Mouse (Mus musculus) embryonic facial prominence, embryonic 12.5 days (tissue): Measurements from ENCODE around the gene Fggy. TPM values are rescaled to one million over a fixed set of nuclear protein-coding genes. Genes with fewer than 3 reads are reported as not detected.
A peak's percentile ranks its signal among the peaks of the same experiment; 100 is the strongest.

Experiments
- ATAC-seq: fragments of 200-750 bp; cut with Nextera tagmentation; 2 replicates; pipeline ENCODE4 v1.8.0; 2017; ENCODE audit not compliant: insufficient number of reproducible peaks, insufficient read depth, low FRiP score, low TSS enrichment
- H3K27ac ChIP-seq: fragments of 300-500 bp; sonication (generic); 2 replicates; pipeline ENCODE4 v1.5.1; 2016; ENCODE audit warnings: mild to moderate bottlenecking
- H3K27me3 ChIP-seq: fragments of 300-500 bp; sonication (generic); 2 replicates; pipeline ENCODE4 v1.6.1; 2016; ENCODE audit warnings: mild to moderate bottlenecking, moderate library complexity
- H3K36me3 ChIP-seq: fragments of 300-500 bp; sonication (generic); 2 replicates; pipeline ENCODE4 v1.6.1; 2016; ENCODE audit warnings: mild to moderate bottlenecking
- H3K4me1 ChIP-seq: fragments of 300-500 bp; sonication (generic); 2 replicates; pipeline ENCODE4 v1.6.1; 2016
- H3K4me2 ChIP-seq: fragments of 300-500 bp; sonication (generic); replicated peaks from 2 replicates; pipeline ENCODE4 v1.6.1; 2016; ENCODE audit warnings: mild to moderate bottlenecking, moderate library complexity
- H3K4me3 ChIP-seq: fragments of 300-500 bp; sonication (generic); 2 replicates; pipeline ENCODE4 v1.5.1; 2016; ENCODE audit warnings: mild to moderate bottlenecking
- H3K9ac ChIP-seq: fragments of 300-500 bp; sonication (generic); 2 replicates; pipeline ENCODE4 v1.6.1; 2016; ENCODE audit warnings: mild to moderate bottlenecking, moderate library complexity
- H3K9me3 ChIP-seq: fragments of 300-500 bp; sonication (generic); 2 replicates; pipeline ENCODE4 v1.6.1; 2016; ENCODE audit warnings: mild to moderate bottlenecking, moderate library complexity
- WGBS: fragments of 180-500 bp; shearing (Covaris S2); methylation state at CpG from one replicate; pipeline ENCODE4 v1.1.7; 2016; 5-methylcytosine and 5-hydroxymethylcytosine counted together
- polyA plus RNA-seq: library from polyadenylated mRNA; unstranded; fragments of >200 nt; fragmentation: Nextera tagmentation; extraction: Ambion mirVana; gene quantifications from 2 replicates; pipeline ENCODE4 v1.2.1, GENCODE M21; 2016

Gene Fggy
- polyA plus RNA-seq, 1 experiment from 2014 or later, result 9.4 TPM

DNA sequence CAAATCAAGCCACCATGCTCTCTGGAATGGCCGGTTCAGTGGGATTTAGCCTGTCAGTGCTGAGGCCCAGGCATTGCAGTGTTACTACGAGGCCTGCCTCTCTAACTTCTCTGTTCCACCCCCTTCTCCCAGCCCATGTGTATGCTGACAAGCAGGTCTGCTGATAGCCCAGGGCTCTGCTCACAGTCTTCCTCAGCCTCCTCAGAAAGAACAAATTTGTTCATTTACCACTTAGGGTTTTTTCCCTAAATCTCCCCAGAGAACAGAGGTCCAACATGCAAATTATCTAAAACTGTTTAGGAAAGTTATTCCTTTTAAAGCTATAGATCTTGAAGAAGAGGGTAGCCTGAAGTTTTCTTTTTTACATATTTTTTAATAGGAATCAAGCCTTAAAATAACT lies 179.4 kb downstream of the Fggy start:
- H3K4me1 ChIP-seq, result peaks cover 11% of the 10 kb centered on the region
- H3K36me3 ChIP-seq, result no peaks in the 10 kb centered on the region
- no peaks in the 10 kb centered on the region for H3K27me3 ChIP-seq
- H3K9me3 ChIP-seq, result no peaks in the 10 kb centered on the region
- WGBS, result 45% methylated on average over 2 of the region's 2 CpGs
- ATAC-seq, result no peak
- H3K4me3 ChIP-seq, result no peak overlapping the region
- H3K27ac ChIP-seq, result no peak overlapping the region
- H3K4me2 ChIP-seq, result no peak overlapping the region
- H3K9ac ChIP-seq, result no peak overlapping the region

DNA sequence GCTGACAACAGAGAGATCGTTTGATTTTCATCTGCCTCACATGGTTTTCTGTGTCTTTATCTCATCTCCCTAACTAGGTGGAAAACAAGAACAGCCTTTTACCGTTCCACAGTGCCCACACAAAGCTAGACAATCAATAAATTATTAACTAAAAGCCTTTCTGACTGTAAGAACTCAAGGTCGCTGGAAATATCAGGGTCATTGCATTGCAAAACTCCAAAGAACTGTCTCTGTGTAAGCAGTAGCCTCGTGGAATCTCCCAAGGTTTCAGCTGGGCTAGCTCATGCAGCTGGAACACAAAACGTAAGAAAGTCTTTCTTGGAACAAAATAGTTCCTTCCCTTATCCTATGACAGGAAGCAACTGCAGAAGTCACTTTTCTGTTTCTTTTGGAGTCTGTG lies 180.9 kb downstream of the Fggy start:
- H3K27ac ChIP-seq, result 0 out of 2 replicates have a peak overlapping the region, but pooled peaks have one; percentile 23
- no peak overlapping the region for H3K4me2 ChIP-seq
- WGBS, result 39% methylated on average over 5 of the region's 5 CpGs
- no peaks in the 10 kb centered on the region for H3K9me3 ChIP-seq
- H3K9ac ChIP-seq, result no peak overlapping the region
- no peaks in the 10 kb centered on the region for H3K27me3 ChIP-seq
- no peaks in the 10 kb centered on the region for H3K36me3 ChIP-seq
- no peak for ATAC-seq
- H3K4me1 ChIP-seq, result peaks cover 11% of the 10 kb centered on the region
- H3K4me3 ChIP-seq, result no peak overlapping the region

DNA sequence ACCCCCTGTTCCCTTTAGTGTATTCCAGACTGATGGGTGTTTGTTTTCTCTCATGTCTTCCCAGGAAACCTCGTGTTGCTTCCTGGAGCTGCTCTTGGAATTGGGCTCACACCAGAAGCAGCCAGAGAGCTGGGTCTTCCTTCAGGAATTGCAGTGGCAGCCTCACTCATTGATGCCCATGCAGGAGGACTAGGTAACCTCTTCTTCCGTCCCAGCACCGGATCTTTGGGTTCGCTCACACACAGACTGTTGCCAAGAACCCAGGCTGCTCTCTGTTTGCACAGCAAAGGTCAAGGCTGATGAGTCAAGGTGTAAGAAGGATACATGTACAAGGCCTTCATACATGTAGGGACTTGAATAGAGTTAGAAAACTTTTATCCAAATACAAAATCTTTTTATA lies 181.4 kb downstream of the Fggy start:
- no peak for ATAC-seq
- no peaks in the 10 kb centered on the region for H3K9me3 ChIP-seq
- H3K27ac ChIP-seq, result 0 out of 2 replicates have a peak overlapping the region, but pooled peaks have one; percentile 9
- 63% methylated on average over 4 of the region's 4 CpGs for WGBS
- no peak overlapping the region for H3K4me3 ChIP-seq
- H3K9ac ChIP-seq, result no peak overlapping the region
- no peak overlapping the region for H3K4me2 ChIP-seq
- peaks cover 8% of the 10 kb centered on the region for H3K4me1 ChIP-seq
- H3K36me3 ChIP-seq, result no peaks in the 10 kb centered on the region
- no peaks in the 10 kb centered on the region for H3K27me3 ChIP-seq

DNA sequence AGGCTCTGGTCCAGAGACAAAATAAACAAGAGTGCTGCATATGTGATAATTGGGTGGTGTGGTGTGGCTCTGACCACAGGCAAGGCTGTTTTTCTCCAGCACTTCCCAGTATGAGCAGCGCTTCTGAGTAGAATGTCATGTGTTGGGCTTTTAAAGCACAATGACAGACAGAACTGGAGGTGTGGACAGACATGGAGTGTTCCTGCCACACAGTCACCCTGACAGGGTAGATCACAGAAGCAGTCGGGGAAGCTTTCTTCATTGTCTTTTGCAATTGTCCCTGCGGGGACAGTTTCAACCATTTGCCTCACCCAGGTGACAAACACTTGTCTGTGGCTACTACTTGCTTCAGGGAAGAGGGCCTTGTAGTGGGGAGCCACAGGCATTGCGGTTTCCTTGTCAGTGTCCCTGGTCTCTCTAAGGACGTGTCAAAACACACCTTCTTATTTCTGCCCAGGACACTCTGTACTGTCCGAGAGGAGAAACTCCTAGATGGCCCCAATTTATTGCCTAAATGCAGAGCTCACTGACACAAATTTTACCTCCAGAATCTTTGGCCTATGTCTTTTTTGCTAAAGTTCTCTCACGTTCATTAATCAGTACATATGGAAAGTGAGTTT lies 183.9 kb downstream of the Fggy start:
- Histone ChIP-seq H3K9ac (no peak overlapping the region), H3K4me1 (peaks cover 12% of the 10 kb centered on the region; the same call in 1 of the 2 replicates), H3K36me3 (no peaks in the 10 kb centered on the region), H3K4me2 (no peak overlapping the region), H3K27me3 (no peaks in the 10 kb centered on the region), H3K27ac (no peak overlapping the region), H3K4me3 (no peak overlapping the region), H3K9me3 (no peaks in the 10 kb centered on the region)
- no peak for ATAC-seq
- 72% methylated on average over 7 of the region's 7 CpGs for whole genome bisulfite sequencing

DNA sequence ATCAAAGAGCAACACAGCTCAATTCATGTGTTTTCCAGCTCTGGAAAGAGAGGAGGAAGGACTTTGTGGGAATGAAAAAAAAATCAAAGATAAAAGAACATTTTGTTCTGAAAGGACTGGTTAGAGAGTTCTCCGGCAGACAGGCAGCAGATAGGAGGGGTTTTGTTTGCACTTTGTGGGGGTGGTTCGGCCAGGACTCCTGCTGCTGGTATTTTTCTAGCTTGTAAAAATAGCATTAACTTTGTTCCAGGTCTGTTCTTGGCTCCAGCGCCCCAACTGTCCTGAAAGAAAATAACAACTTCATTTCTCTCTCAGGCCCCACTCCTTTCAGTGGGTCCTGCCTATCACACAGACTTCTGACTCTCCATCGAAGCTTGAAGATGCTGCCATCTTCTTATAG lies 185.7 kb downstream of the Fggy start:
- no peaks in the 10 kb centered on the region for H3K9me3 ChIP-seq
- no peak overlapping the region for H3K4me3 ChIP-seq
- no peak for ATAC-seq
- H3K27ac ChIP-seq, result no peak overlapping the region
- peaks cover 16% of the 10 kb centered on the region; the same call in 1 of the 2 replicates for H3K4me1 ChIP-seq
- H3K9ac ChIP-seq, result no peak overlapping the region
- 39% methylated on average over 4 of the region's 4 CpGs for WGBS
- no peaks in the 10 kb centered on the region for H3K36me3 ChIP-seq
- no peaks in the 10 kb centered on the region for H3K27me3 ChIP-seq
- H3K4me2 ChIP-seq, result no peak overlapping the region

DNA sequence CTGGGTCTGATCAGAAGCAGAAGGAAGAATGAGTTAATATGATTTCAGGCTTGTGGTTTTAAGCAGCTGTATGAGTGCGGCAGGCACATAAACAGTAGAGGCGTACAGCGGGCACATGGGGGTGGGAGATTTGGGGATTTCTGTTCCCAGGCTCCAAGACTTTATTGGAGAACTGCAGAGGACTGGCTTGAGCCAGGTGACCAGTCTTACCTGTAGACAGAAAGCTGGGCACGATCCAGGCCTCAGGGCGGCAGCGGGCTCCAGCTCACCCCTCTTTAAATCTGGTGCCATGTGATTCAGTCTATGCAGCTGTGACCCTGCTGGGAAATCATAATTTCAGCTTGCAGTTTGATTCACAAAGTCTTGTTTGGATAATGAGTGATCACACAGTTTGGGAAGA lies 189.6 kb downstream of the Fggy start:
- Histone ChIP-seq H3K4me2 (no peak overlapping the region), H3K27ac (0 out of 2 replicates have a peak overlapping the region, but pooled peaks have one; percentile 17), H3K36me3 (no peaks in the 10 kb centered on the region), H3K27me3 (no peaks in the 10 kb centered on the region), H3K9me3 (no peaks in the 10 kb centered on the region), H3K9ac (no peak overlapping the region), H3K4me3 (no peak overlapping the region), H3K4me1 (peaks cover 14% of the 10 kb centered on the region; the same call in 1 of the 2 replicates)
- 0 out of 2 replicates have a peak, but pooled peaks have one; percentile 10 for ATAC-seq
- WGBS, result 75% methylated on average over 6 of the region's 6 CpGs

DNA sequence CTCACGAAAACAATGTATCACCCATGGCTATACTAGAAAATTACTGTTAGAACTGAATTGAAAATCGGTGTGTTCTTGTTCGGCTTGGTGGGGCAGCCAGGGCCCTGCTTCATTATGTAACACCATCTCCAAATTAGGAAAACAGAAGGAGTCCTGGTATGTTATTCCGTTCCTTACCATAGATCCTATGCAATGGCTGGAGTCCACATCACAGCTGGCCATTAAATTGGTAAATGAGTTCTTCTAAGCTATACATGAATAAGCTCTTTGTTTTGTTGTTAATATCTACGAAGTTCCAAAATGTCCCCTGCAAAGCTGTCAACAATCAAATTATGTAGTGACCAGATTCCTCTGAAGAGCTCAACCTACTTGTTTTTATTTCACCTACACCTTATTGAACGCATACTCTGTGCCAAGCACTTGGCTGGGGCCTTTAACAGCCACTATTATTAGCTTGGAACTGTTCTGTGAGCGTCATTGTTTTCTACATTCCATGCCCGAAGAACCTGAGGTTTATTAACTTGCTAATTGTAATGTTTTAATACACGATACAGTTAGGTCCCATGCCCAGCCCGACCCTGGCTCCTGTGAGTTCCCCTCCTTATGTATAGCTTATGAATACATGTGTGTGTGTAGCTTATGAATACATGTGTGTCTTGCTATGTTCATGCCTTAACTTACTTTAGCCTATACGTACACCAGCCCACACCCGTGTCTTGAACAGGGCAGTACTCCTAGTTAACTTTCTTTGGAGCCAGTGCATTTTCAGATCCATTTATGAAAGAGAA lies 190.3 kb downstream of the Fggy start:
- no peaks in the 10 kb centered on the region for H3K36me3 ChIP-seq
- H3K4me3 ChIP-seq, result no peak overlapping the region
- H3K4me1 ChIP-seq, result peaks cover 14% of the 10 kb centered on the region; the same call in 1 of the 2 replicates
- no peak overlapping the region for H3K4me2 ChIP-seq
- H3K27me3 ChIP-seq, result no peaks in the 10 kb centered on the region
- H3K9ac ChIP-seq, result no peak overlapping the region
- no peak for ATAC-seq
- H3K27ac ChIP-seq, result no peak overlapping the region
- WGBS, result 80% methylated on average over 12 of the region's 12 CpGs
- H3K9me3 ChIP-seq, result no peaks in the 10 kb centered on the region

DNA sequence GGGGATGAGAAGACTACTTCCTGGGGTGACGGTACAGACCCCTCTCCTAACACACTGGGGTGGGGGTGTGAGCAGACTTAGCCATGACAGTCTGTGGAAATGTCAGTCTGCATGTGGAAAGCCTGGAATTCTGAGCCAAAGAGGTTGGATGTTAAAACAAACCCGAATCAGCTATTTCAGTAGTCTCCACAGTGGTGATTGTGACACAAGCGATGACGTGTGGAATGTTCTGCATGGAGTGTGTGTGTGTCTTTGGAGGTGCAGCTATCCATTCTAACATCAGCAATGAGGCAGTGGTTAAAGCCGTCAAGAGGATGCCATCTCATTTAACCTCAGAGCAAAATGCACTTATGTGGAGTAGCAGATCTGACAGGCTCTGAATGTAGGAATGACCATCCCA lies 192.9 kb downstream of the Fggy start:
- H3K9ac ChIP-seq, result no peak overlapping the region
- H3K27me3 ChIP-seq, result no peaks in the 10 kb centered on the region
- H3K4me1 ChIP-seq, result peaks cover 4% of the 10 kb centered on the region; the same call in 1 of the 2 replicates
- no peaks in the 10 kb centered on the region for H3K9me3 ChIP-seq
- no peak overlapping the region for H3K4me3 ChIP-seq
- H3K27ac ChIP-seq, result no peak overlapping the region
- 87% methylated on average over 5 of the region's 5 CpGs for whole genome bisulfite sequencing
- no peak overlapping the region for H3K4me2 ChIP-seq
- no peak for ATAC-seq
- H3K36me3 ChIP-seq, result no peaks in the 10 kb centered on the region

DNA sequence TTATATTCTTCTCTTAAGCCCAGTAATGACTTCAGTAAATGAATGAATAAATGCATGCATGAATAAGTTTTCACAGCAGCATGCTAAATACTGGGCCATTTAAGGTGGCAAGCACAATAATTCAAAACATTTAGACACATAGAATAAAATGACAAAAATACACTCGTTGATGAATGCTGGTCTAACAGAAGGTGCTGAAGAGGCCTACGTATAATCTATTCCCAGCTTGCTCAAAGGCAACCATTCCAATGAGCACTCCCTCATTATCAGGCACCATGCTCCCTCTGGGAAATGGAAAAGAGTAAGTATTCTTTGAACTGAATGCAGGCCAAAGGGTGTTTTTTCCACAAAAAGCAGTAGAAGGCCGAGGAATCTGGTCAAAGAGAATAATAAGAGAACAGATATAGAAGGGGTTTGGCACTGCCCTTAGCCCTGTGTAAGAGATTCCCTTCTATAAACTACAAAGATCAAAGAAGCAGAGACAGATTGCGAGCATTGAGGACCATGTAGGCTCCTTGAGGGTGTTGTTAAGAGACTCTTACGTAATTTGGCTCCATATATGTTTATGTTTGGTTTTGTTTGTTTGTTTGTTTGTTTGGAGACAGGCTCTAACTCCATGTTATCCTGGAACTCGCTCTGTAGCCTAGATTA lies 195.4 kb downstream of the Fggy start:
- no peaks in the 10 kb centered on the region for H3K4me1 ChIP-seq
- no peak overlapping the region for H3K4me3 ChIP-seq
- WGBS, result 81% methylated on average over 6 of the region's 6 CpGs
- no peak for ATAC-seq
- no peaks in the 10 kb centered on the region for H3K36me3 ChIP-seq
- H3K27ac ChIP-seq, result no peak overlapping the region
- no peaks in the 10 kb centered on the region for H3K9me3 ChIP-seq
- no peak overlapping the region for H3K4me2 ChIP-seq
- no peak overlapping the region for H3K9ac ChIP-seq
- H3K27me3 ChIP-seq, result no peaks in the 10 kb centered on the region

DNA sequence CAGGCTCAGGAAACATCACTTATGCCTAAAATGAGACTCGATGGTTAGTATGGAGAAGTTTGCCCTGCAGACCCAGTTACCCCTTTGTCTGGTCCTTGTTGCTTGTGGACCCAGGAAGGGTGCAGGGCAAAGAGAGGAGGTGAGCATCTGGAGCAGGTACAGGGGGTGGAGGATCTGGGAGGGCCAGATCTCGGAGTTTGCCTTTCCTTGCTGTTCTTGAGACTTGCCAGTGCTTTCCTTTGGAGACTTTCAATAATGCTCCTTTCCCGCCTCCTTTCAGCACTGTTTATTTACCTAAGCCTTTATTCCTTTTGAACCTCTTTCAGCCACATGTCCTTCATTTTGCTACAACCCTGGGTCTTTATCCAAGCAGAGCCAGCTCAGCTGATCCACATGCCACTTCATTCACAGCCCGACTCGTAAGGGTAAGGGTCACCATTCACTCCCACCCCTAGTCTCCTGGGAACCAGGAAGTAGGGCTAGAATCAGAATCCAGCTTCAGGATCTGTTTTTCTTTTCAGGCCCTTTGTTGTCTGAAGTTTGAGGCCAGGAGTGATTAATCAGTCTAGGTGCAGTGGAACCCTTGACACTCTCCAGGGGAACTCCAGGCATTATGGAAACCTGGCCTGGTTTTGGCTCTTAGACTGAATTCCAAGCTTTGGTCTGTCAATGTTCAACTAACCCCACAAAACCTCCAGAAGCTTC lies 201.9 kb downstream of the Fggy start:
- Histone ChIP-seq H3K4me1 (peaks cover 6% of the 10 kb centered on the region; the same call in 1 of the 2 replicates), H3K4me2 (no peak overlapping the region), H3K9me3 (no peaks in the 10 kb centered on the region), H3K36me3 (no peaks in the 10 kb centered on the region), H3K9ac (no peak overlapping the region), H3K4me3 (no peak overlapping the region), H3K27me3 (no peaks in the 10 kb centered on the region), H3K27ac (no peak overlapping the region)
- 41% methylated on average over 5 of the region's 5 CpGs for WGBS
- ATAC-seq, result no peak

DNA sequence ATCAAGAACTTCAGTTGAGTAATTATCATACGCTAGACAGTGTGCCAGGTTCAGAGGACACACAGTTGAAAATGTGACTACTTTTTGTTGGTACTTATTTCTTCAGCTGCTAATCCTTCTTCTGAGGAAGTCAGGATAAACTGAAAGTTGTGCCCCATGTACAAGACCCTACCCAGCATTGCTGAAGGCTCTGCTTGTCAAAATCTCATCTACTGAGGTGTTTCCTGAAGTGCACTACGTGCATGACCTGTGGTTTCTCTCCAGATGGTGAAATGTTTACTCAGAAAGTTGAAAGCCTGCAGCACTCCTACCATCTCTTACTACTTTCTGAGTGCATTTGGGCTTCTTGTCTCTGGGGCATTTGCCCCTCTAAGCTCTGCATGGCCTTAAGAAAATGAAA lies 208.1 kb downstream of the Fggy start:
- Histone ChIP-seq H3K4me3 (no peak overlapping the region), H3K27me3 (no peaks in the 10 kb centered on the region), H3K9me3 (no peaks in the 10 kb centered on the region), H3K9ac (no peak overlapping the region), H3K4me2 (no peak overlapping the region), H3K27ac (no peak overlapping the region), H3K4me1 (no peaks in the 10 kb centered on the region), H3K36me3 (no peaks in the 10 kb centered on the region)
- no peak for ATAC-seq
- 64% methylated on average over 2 of the region's 2 CpGs for WGBS
